Mouse (Mus musculus): ENCODE measurements around the gene Ern1. TPM values are rescaled to one million over a fixed set of nuclear protein-coding genes. Genes with fewer than 3 reads are reported as not detected.
A peak's percentile ranks its signal among the peaks of the same experiment; 100 is the strongest.

The Ern1 gene
- polyA plus RNA-seq, 1 experiment from 2014 or later: 5.4 TPM

GRCm38 (mm10) chr11:106527926-106528325 is 40.3 kb upstream of the Ern1 start:
- no peak for ATAC-seq
- no peaks in the 10 kb centered on the region for H3K4me1 ChIP-seq (ENCODE audit: insufficient read depth, low read depth, low read length)
- 0 out of 2 replicates have a peak, but pooled peaks cover 4% of the 10 kb centered on the region for H3K36me3 ChIP-seq (ENCODE audit: insufficient read depth, low read length)
- DNase-seq (ENCODE audit: low spot score): no peak
- H3K4me3 ChIP-seq (ENCODE audit: low read depth, low read length): no peak overlapping the region
- 22% methylated on average over 1 of the region's 1 CpGs for WGBS
- H3K27me3 ChIP-seq (replicated peaks; ENCODE audit: insufficient read depth, low read length): no peaks in the 10 kb centered on the region
- no peak for TF ChIP-seq CTCF (IDR thresholded peaks at IDR 0.05)
- no peak for TF ChIP-seq EP300 (IDR thresholded peaks at IDR 0.05)
- H3K4me2 ChIP-seq (replicated peaks; ENCODE audit: low read depth, low read length): no peak overlapping the region
- H3K27ac ChIP-seq (ENCODE audit: low read length): no peak overlapping the region
- no peak overlapping the region for H3K9ac ChIP-seq (replicated peaks; ENCODE audit: low read depth)
- H3K9me3 ChIP-seq (ENCODE audit: low read length): no peaks in the 10 kb centered on the region

- DNase-seq (ENCODE audit: low spot score) (no peak), ATAC-seq (no peak)
- H3K27me3 ChIP-seq (replicated peaks; ENCODE audit: insufficient read depth, low read length): no peaks in the 10 kb centered on the region
- no peaks in the 10 kb centered on the region for H3K4me1 ChIP-seq (ENCODE audit: insufficient read depth, low read depth, low read length)
- H3K27ac ChIP-seq (ENCODE audit: low read length): no peak overlapping the region
- 0 out of 2 replicates have a peak, but pooled peaks cover under 1% of the 10 kb centered on the region for H3K36me3 ChIP-seq (ENCODE audit: insufficient read depth, low read length)
- 67% methylated on average over 10 of the region's 10 CpGs for WGBS
- H3K9ac ChIP-seq (replicated peaks; ENCODE audit: low read depth): no peak overlapping the region
- H3K4me3 ChIP-seq (ENCODE audit: low read depth, low read length): no peak overlapping the region
- no peak overlapping the region for H3K4me2 ChIP-seq (replicated peaks; ENCODE audit: low read depth, low read length)
- H3K9me3 ChIP-seq (ENCODE audit: low read length): no peaks in the 10 kb centered on the region
- TF ChIP-seq CTCF (IDR thresholded peaks at IDR 0.05) (no peak), EP300 (IDR thresholded peaks at IDR 0.05) (no peak)
These were observed 39.6 kb upstream of the Ern1 start for GRCm38 (mm10) chr11:106527147-106527821.

- H3K4me3 ChIP-seq (ENCODE audit: low read depth, low read length): no peak overlapping the region
- TF ChIP-seq CTCF (IDR thresholded peaks at IDR 0.05): peak; percentile 24; the same call in 1 of the 2 replicates
- TF ChIP-seq EP300 (IDR thresholded peaks at IDR 0.05): no peak
- no peak overlapping the region for H3K4me2 ChIP-seq (replicated peaks; ENCODE audit: low read depth, low read length)
- no peaks in the 10 kb centered on the region for H3K9me3 ChIP-seq (ENCODE audit: low read length)
- H3K9ac ChIP-seq (replicated peaks; ENCODE audit: low read depth): no peak overlapping the region
- no peak overlapping the region for H3K27ac ChIP-seq (ENCODE audit: low read length)
- no peak for DNase-seq (ENCODE audit: low spot score)
- no peaks in the 10 kb centered on the region for H3K27me3 ChIP-seq (replicated peaks; ENCODE audit: insufficient read depth, low read length)
- H3K4me1 ChIP-seq (ENCODE audit: insufficient read depth, low read depth, low read length): no peaks in the 10 kb centered on the region
- no peaks in the 10 kb centered on the region for H3K36me3 ChIP-seq (ENCODE audit: insufficient read depth, low read length)
- ATAC-seq: no peak
- WGBS: 51% methylated on average over 3 of the region's 3 CpGs
These were observed 34.9 kb upstream of the Ern1 start for GRCm38 (mm10) chr11:106522538-106522937.

GRCm38 (mm10) chr11:106521612-106522011 is 34.0 kb upstream of the Ern1 start:
- Histone ChIP-seq H3K27ac (ENCODE audit: low read length) (no peak overlapping the region), H3K4me1 (ENCODE audit: insufficient read depth, low read depth, low read length) (no peaks in the 10 kb centered on the region), H3K4me3 (ENCODE audit: low read depth, low read length) (no peak overlapping the region), H3K4me2 (replicated peaks; ENCODE audit: low read depth, low read length) (no peak overlapping the region), H3K36me3 (ENCODE audit: insufficient read depth, low read length) (no peaks in the 10 kb centered on the region), H3K9ac (replicated peaks; ENCODE audit: low read depth) (no peak overlapping the region), H3K27me3 (replicated peaks; ENCODE audit: insufficient read depth, low read length) (no peaks in the 10 kb centered on the region), H3K9me3 (ENCODE audit: low read length) (no peaks in the 10 kb centered on the region)
- no peak for TF ChIP-seq EP300 (IDR thresholded peaks at IDR 0.05)
- TF ChIP-seq CTCF (IDR thresholded peaks at IDR 0.05): no peak
- DNase-seq (ENCODE audit: low spot score) (no peak), ATAC-seq (no peak)
- WGBS: 51% methylated on average over 4 of the region's 4 CpGs

- TF ChIP-seq CTCF (IDR thresholded peaks at IDR 0.05): no peak
- no peak for TF ChIP-seq EP300 (IDR thresholded peaks at IDR 0.05)
- Histone ChIP-seq H3K27me3 (replicated peaks; ENCODE audit: insufficient read depth, low read length) (no peaks in the 10 kb centered on the region), H3K9ac (replicated peaks; ENCODE audit: low read depth) (no peak overlapping the region), H3K4me3 (ENCODE audit: low read depth, low read length) (no peak overlapping the region), H3K36me3 (ENCODE audit: insufficient read depth, low read length) (no peaks in the 10 kb centered on the region), H3K4me1 (ENCODE audit: insufficient read depth, low read depth, low read length) (no peaks in the 10 kb centered on the region), H3K4me2 (replicated peaks; ENCODE audit: low read depth, low read length) (no peak overlapping the region), H3K27ac (ENCODE audit: low read length) (no peak overlapping the region), H3K9me3 (ENCODE audit: low read length) (no peaks in the 10 kb centered on the region)
- ATAC-seq (peak; percentile 14; the same call in 1 of the 2 replicates), DNase-seq (ENCODE audit: low spot score) (no peak)
- WGBS: 22% methylated on average over 3 of the region's 3 CpGs
These were observed 32.8 kb upstream of the Ern1 start for GRCm38 (mm10) chr11:106520404-106520803.

GRCm38 (mm10) chr11:106519519-106519918 is 31.9 kb upstream of the Ern1 start:
- 69% methylated on average over 4 of the region's 4 CpGs for WGBS

More at GRCm38 (mm10) chr11:106519519-106519918, 31.9 kb upstream of the Ern1 start:
- H3K9ac ChIP-seq (replicated peaks; ENCODE audit: low read depth): no peak overlapping the region
- H3K4me1 ChIP-seq (ENCODE audit: insufficient read depth, low read depth, low read length): peaks cover 2% of the 10 kb centered on the region; the same call in 1 of the 2 replicates
- H3K9me3 ChIP-seq (ENCODE audit: low read length): no peaks in the 10 kb centered on the region
- no peak overlapping the region for H3K4me2 ChIP-seq (replicated peaks; ENCODE audit: low read depth, low read length)
- H3K27me3 ChIP-seq (replicated peaks; ENCODE audit: insufficient read depth, low read length): no peaks in the 10 kb centered on the region
- no peak for DNase-seq (ENCODE audit: low spot score)
- TF ChIP-seq EP300 (IDR thresholded peaks at IDR 0.05) (no peak), CTCF (IDR thresholded peaks at IDR 0.05) (no peak)
- no peaks in the 10 kb centered on the region for H3K36me3 ChIP-seq (ENCODE audit: insufficient read depth, low read length)
- H3K4me3 ChIP-seq (ENCODE audit: low read depth, low read length): no peak overlapping the region
- no peak overlapping the region for H3K27ac ChIP-seq (ENCODE audit: low read length)
- no peak for ATAC-seq
